Mouse (Mus musculus) MEL (cell line): ENCODE results near the gene Dock7. TPM values are rescaled to one million over a fixed set of nuclear protein-coding genes. Genes with fewer than 3 reads are reported as not detected.

Source experiments
- DNase-seq: peaks from one replicate; pipeline ENCODE4 v3.0.0; 2011; ENCODE audit warnings: low read depth, low spot score
- H3K27ac ChIP-seq: 2 replicates; pipeline ENCODE4 v1.5.1; 2012; ENCODE audit warnings: low read depth, mild to moderate bottlenecking, control low read depth, low read length, moderate library complexity; ENCODE audit not compliant: control insufficient read depth
- H3K27me3 ChIP-seq, 2 experiments: fragments of 150-350 bp in 1 of 2; sonication (generic) in 1 of 2; 2 replicates each; pipeline ENCODE4 v1.6.1; 2012; ENCODE audit warnings: low read length in 2 of 2, mild to moderate bottlenecking in 2 of 2, improper control_type of control experiment in 1 of 2, moderate library complexity in 1 of 2; ENCODE audit not compliant: insufficient read depth in 2 of 2, control insufficient read depth in 1 of 2
- H3K36me3 ChIP-seq, 2 experiments: 2 replicates each; pipeline ENCODE4 v1.6.1; 2012 to 2014; ENCODE audit warnings: low read length in 2 of 2, improper control_type of control experiment in 1 of 2, inconsistent platforms in 1 of 2, mild to moderate bottlenecking in 1 of 2; ENCODE audit not compliant: insufficient read depth in 2 of 2, control insufficient read depth in 1 of 2
- H3K4me1 ChIP-seq, 2 experiments: fragments of 150-350 bp in 1 of 2; sonication (generic) in 1 of 2; 2 replicates each; pipeline ENCODE4 v1.6.1; 2012; ENCODE audit warnings: low read length in 2 of 2, improper control_type of control experiment in 1 of 2, mild to moderate bottlenecking in 1 of 2; ENCODE audit not compliant: insufficient read depth in 2 of 2, control insufficient read depth in 1 of 2
- H3K4me3 ChIP-seq, 2 experiments: fragments of 150-350 bp in 1 of 2; sonication (generic) in 1 of 2; 2 replicates each; pipeline ENCODE4 v1.5.1; 2012; ENCODE audit warnings: low read depth in 2 of 2, low read length in 2 of 2, mild to moderate bottlenecking in 2 of 2, moderate library complexity in 2 of 2, control low read depth in 1 of 2, improper control_type of control experiment in 1 of 2; ENCODE audit not compliant: control insufficient read depth in 1 of 2, insufficient read depth in 1 of 2
- H3K79me2 ChIP-seq: 2 replicates; pipeline ENCODE4 v1.6.1; 2012; ENCODE audit warnings: mild to moderate bottlenecking, low read length, moderate library complexity; ENCODE audit not compliant: control insufficient read depth, poor library complexity, insufficient read depth
- H3K9ac ChIP-seq: 2 replicates; pipeline ENCODE4 v1.6.1; 2012; ENCODE audit warnings: low read depth, mild to moderate bottlenecking, control low read depth, low read length, moderate library complexity; ENCODE audit not compliant: control insufficient read depth, poor library complexity, severe bottlenecking
- H3K9me3 ChIP-seq: fragments of 150-350 bp; sonication (generic); replicated peaks from 2 replicates; pipeline ENCODE4 v1.6.1; 2012; ENCODE audit warnings: mild to moderate bottlenecking, low read length, improper control_type of control experiment, moderate library complexity; ENCODE audit not compliant: insufficient read depth
- CHD1 ChIP-seq: IDR thresholded peaks from 2 replicates; pipeline ENCODE4 v1.6.1; 2012; ENCODE audit warnings: low read depth, mild to moderate bottlenecking, inconsistent platforms, low read length, improper control_type of control experiment
- EP300 ChIP-seq, 2 experiments: IDR thresholded peaks; 2 replicates each; pipeline ENCODE4 v1.6.1; 2011; ENCODE audit warnings: improper control_type of control experiment in 2 of 2, low read length in 2 of 2, low read depth in 1 of 2, mild to moderate bottlenecking in 1 of 2
- GABPA ChIP-seq: IDR thresholded peaks from 2 replicates; pipeline ENCODE4 v1.6.1; 2012; ENCODE audit warnings: low read depth, mild to moderate bottlenecking, inconsistent platforms, low read length, improper control_type of control experiment, moderate library complexity
- GATA1 ChIP-seq: IDR thresholded peaks from 2 replicates; pipeline ENCODE4 v1.6.1; 2011; ENCODE audit warnings: low read depth, low read length, improper control_type of control experiment
- JUND ChIP-seq: IDR thresholded peaks from 2 replicates; pipeline ENCODE4 v1.6.1; 2011; ENCODE audit warnings: low read depth, mild to moderate bottlenecking, improper control_type of control experiment, low read length
- MAZ ChIP-seq: IDR thresholded peaks from 2 replicates; pipeline ENCODE4 v1.6.1; 2012; ENCODE audit warnings: low read depth, mild to moderate bottlenecking, inconsistent platforms, low read length, improper control_type of control experiment
- MEF2A ChIP-seq: IDR thresholded peaks from 2 replicates; pipeline ENCODE4 v1.6.1; 2014; ENCODE audit warnings: low read depth, mild to moderate bottlenecking, inconsistent platforms, low read length, improper control_type of control experiment; ENCODE audit not compliant: poor library complexity, insufficient replicate concordance, severe bottlenecking; ENCODE audit errors: extremely low read depth
- MYB ChIP-seq: IDR thresholded peaks from 2 replicates; pipeline ENCODE4 v1.6.1; 2011; ENCODE audit warnings: mild to moderate bottlenecking, low read depth, low read length, improper control_type of control experiment
- POLR2A ChIP-seq, 2 experiments: IDR thresholded peaks; 2 replicates each; pipeline ENCODE4 v1.6.1; 2011 to 2012; ENCODE audit warnings: low read length in 2 of 2, mild to moderate bottlenecking in 2 of 2, control low read depth in 1 of 2, improper control_type of control experiment in 1 of 2, low read depth in 1 of 2, moderate library complexity in 1 of 2; ENCODE audit not compliant: control insufficient read depth in 1 of 2, insufficient read depth in 1 of 2, poor library complexity in 1 of 2
- POLR2AphosphoS5 ChIP-seq: IDR thresholded peaks from 2 replicates; pipeline ENCODE4 v1.6.1; 2012; ENCODE audit warnings: low read depth, borderline replicate concordance, mild to moderate bottlenecking, inconsistent platforms, low read length, moderate library complexity, mixed read lengths
- RAD21 ChIP-seq: IDR thresholded peaks from 2 replicates; pipeline ENCODE4 v1.6.1; 2011; ENCODE audit warnings: mild to moderate bottlenecking, low read depth, low read length, improper control_type of control experiment
- SIN3A ChIP-seq: IDR thresholded peaks from 2 replicates; pipeline ENCODE4 v1.6.1; 2012; ENCODE audit warnings: low read length, improper control_type of control experiment, inconsistent platforms
- SMC3 ChIP-seq: IDR thresholded peaks from 2 replicates; pipeline ENCODE4 v1.6.1; 2011; ENCODE audit warnings: low read depth, low read length, improper control_type of control experiment
- TAL1 ChIP-seq: IDR thresholded peaks from 2 replicates; pipeline ENCODE4 v1.6.1; 2012; ENCODE audit warnings: mild to moderate bottlenecking, inconsistent platforms, low read length, moderate library complexity, mixed read lengths
- ZC3H11A ChIP-seq: IDR thresholded peaks from 2 replicates; pipeline ENCODE4 v1.6.1; 2012; ENCODE audit warnings: low read depth, mild to moderate bottlenecking, inconsistent platforms, low read length, improper control_type of control experiment
- ZKSCAN1 ChIP-seq: IDR thresholded peaks from 2 replicates; pipeline ENCODE4 v1.6.1; 2012; ENCODE audit warnings: low read depth, mild to moderate bottlenecking, inconsistent platforms, low read length, improper control_type of control experiment, moderate library complexity
- ZMIZ1 ChIP-seq: IDR thresholded peaks from 2 replicates; pipeline ENCODE4 v1.6.1; 2012; ENCODE audit warnings: low read depth, mild to moderate bottlenecking, inconsistent platforms, low read length, improper control_type of control experiment, moderate library complexity
- ZNF384 ChIP-seq: IDR thresholded peaks from 2 replicates; pipeline ENCODE4 v1.6.1; 2012; ENCODE audit warnings: low read depth, mild to moderate bottlenecking, inconsistent platforms, low read length, improper control_type of control experiment
- polyA plus RNA-seq, 2 experiments: library from polyadenylated mRNA; stranded (reverse) in 1 of 2; unstranded in 1 of 2; fragments of >175 nt in 1 of 2; fragments of >200 nt in 1 of 2; gene quantifications; 2 replicates each; pipeline versions ENCODE4 v1.2.1 to v1.2.4; 2012; ENCODE audit warnings: low replicate concordance in 2 of 2, low read depth in 1 of 2; ENCODE audit not compliant: insufficient read length in 2 of 2, insufficient read depth in 1 of 2, missing spikeins in 1 of 2
- total RNA-seq: library from RNA; depleted of rRNA; stranded (reverse); fragments of 300-350 nt; gene quantifications from 2 replicates; pipeline ENCODE4 v1.2.3, GENCODE M21; 2012

Gene Dock7
- total and polyA plus RNA-seq, 3 experiments = 19.5 to 19.8 TPM; not detected in 1

DNA sequence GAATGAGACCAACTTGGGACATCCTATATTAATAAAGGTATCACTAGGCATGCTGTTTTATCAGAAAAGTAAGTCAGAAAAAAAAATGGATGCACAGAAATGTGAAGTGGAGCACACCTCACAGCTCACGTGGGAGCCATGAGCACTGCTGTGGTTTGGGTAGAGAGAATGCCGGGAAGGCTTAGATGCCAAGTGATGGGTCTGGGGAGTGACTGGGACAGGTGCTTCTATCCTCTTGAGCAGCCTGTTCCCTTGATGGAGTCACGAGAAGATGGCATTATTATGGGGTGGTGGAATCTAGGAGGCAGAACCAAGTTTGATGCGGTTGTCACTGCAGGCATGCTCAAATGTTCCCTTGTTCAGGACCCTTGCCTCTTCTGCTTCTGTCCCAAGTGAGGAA is 109.7 kb downstream of the Dock7 start:
- TF ChIP-seq ZC3H11A (no peak), SIN3A (no peak), SMC3 (no peak), MAZ (no peak), ZNF384 (no peak), ZMIZ1 (no peak), CHD1 (no peak), POLR2A (IDR thresholded peaks at IDR 0.05; ENCODE audit: control insufficient read depth in 1 of 2, insufficient read depth in 1 of 2, low read depth in 1 of 2, low read length in 2 of 2, poor library complexity in 1 of 2) (no peak), ZKSCAN1 (no peak), RAD21 (no peak), TAL1 (no peak), EP300 (IDR thresholded peaks at IDR 0.05; ENCODE audit: low read depth in 1 of 2, low read length in 2 of 2) (no peak), JUND (no peak), GATA1 (no peak), GABPA (no peak), MEF2A (no peak), MYB (no peak), POLR2AphosphoS5 (no peak)
- H3K36me3 ChIP-seq = no peaks in the 10 kb centered on the region; a peak in 1 of 4 replicates
- H3K27me3 ChIP-seq = no peaks in the 10 kb centered on the region
- H3K79me2 ChIP-seq = no peaks in the 10 kb centered on the region
- H3K9ac ChIP-seq = no peak overlapping the region
- H3K27ac ChIP-seq = no peak overlapping the region
- H3K9me3 ChIP-seq = no peaks in the 10 kb centered on the region
- no peak for DNase-seq
- H3K4me3 ChIP-seq = no peak overlapping the region
- H3K4me1 ChIP-seq = peaks cover 0 to 2% of the 10 kb centered on the region in 2 experiments; a peak in 1 of 4 replicates

GRCm38 (mm10) chr4:99006319-99006718 is 114.4 kb downstream of the Dock7 start:
- DNase-seq = no peak
- no peak overlapping the region for H3K4me3 ChIP-seq
- H3K27ac ChIP-seq = no peak overlapping the region
- peaks cover 4 to 5% of the 10 kb centered on the region in 2 experiments; a peak in 2 of 4 replicates for H3K4me1 ChIP-seq
- H3K9me3 ChIP-seq = no peaks in the 10 kb centered on the region
- no peaks in the 10 kb centered on the region for H3K27me3 ChIP-seq
- no peaks in the 10 kb centered on the region for H3K79me2 ChIP-seq
- peaks cover 0 to 2% of the 10 kb centered on the region in 2 experiments; a peak in 3 of 4 replicates for H3K36me3 ChIP-seq
- TF ChIP-seq ZMIZ1 = no peak
- no peak overlapping the region for H3K9ac ChIP-seq
